Mouse (Mus musculus) erythroblast, embryonic 14.5 days (primary cell): ENCODE results near the gene Rap2a. TPM values are rescaled to one million over a fixed set of nuclear protein-coding genes. Genes with fewer than 3 reads are reported as not detected.

Source experiments
- H3K27me3 ChIP-seq: 2 replicates; pipeline ENCODE4 v1.6.1; 2012; ENCODE audit warnings: inconsistent platforms; ENCODE audit not compliant: control insufficient read depth
- H3K36me3 ChIP-seq: 2 replicates; pipeline ENCODE4 v1.6.1; 2012; ENCODE audit warnings: mild to moderate bottlenecking, inconsistent platforms; ENCODE audit not compliant: control insufficient read depth
- H3K4me1 ChIP-seq: 2 replicates; pipeline ENCODE4 v1.6.1; 2012; ENCODE audit warnings: inconsistent platforms; ENCODE audit not compliant: control insufficient read depth
- H3K4me3 ChIP-seq: replicated peaks from 2 replicates; pipeline ENCODE3; 2012; ENCODE audit warnings: moderate library complexity, mild to moderate bottlenecking, inconsistent platforms
- H3K9me3 ChIP-seq: 2 replicates; pipeline ENCODE4 v1.6.1; 2012; ENCODE audit warnings: low read length, inconsistent platforms, mixed read lengths; ENCODE audit not compliant: control insufficient read depth
- GATA1 ChIP-seq: IDR thresholded peaks from 2 replicates; pipeline ENCODE4 v1.6.1; 2012; ENCODE audit warnings: low read length, inconsistent platforms, mixed read lengths
- TAL1 ChIP-seq: IDR thresholded peaks from 3 replicates; pipeline ENCODE4 v1.6.1; 2012; ENCODE audit warnings: low read length, inconsistent platforms, mixed read lengths
- polyA plus RNA-seq: library from polyadenylated mRNA; stranded (reverse); fragments of >175 nt; gene quantifications from 2 replicates; pipeline ENCODE4 v1.2.3, GENCODE M21; 2012

Rap2a gene
- polyA plus RNA-seq, 1 experiment: 0.05 TPM

- Histone ChIP-seq H3K27me3 (no peaks in the 10 kb centered on the region), H3K4me3 (no peak overlapping the region), H3K4me1 (no peaks in the 10 kb centered on the region), H3K36me3 (no peaks in the 10 kb centered on the region), H3K9me3 (no peaks in the 10 kb centered on the region)
- no peak for TF ChIP-seq TAL1
- no peak for TF ChIP-seq GATA1
Observed at GRCm38 (mm10) chr14:120523296-120523695, 45.1 kb downstream of the Rap2a start.

- H3K36me3 ChIP-seq: no peaks in the 10 kb centered on the region
Observed at GRCm38 (mm10) chr14:120525644-120526043, 47.4 kb downstream of the Rap2a start.

GRCm38 (mm10) chr14:120533301-120533700 is 55.1 kb downstream of the Rap2a start:
- TF ChIP-seq GATA1: no peak
- no peak for TF ChIP-seq TAL1
- Histone ChIP-seq H3K4me1 (no peaks in the 10 kb centered on the region), H3K27me3 (no peaks in the 10 kb centered on the region), H3K4me3 (no peak overlapping the region), H3K36me3 (no peaks in the 10 kb centered on the region), H3K9me3 (no peaks in the 10 kb centered on the region)

More at GRCm38 (mm10) chr14:120525644-120526043, 47.4 kb downstream of the Rap2a start:
- no peak overlapping the region for H3K4me3 ChIP-seq
- TF ChIP-seq TAL1 (no peak), GATA1 (no peak)
- no peaks in the 10 kb centered on the region for H3K27me3 ChIP-seq
- H3K9me3 ChIP-seq: no peaks in the 10 kb centered on the region
- H3K4me1 ChIP-seq: no peaks in the 10 kb centered on the region

- Histone ChIP-seq H3K4me3 (no peak overlapping the region), H3K4me1 (no peaks in the 10 kb centered on the region), H3K36me3 (no peaks in the 10 kb centered on the region), H3K27me3 (no peaks in the 10 kb centered on the region), H3K9me3 (peaks cover 3% of the 10 kb centered on the region; the same call in 1 of the 2 replicates)
- TF ChIP-seq TAL1 (no peak), GATA1 (no peak)
Observed at GRCm38 (mm10) chr14:120534841-120535271, 56.6 kb downstream of the Rap2a start.

- Histone ChIP-seq H3K9me3 (peaks cover 3% of the 10 kb centered on the region; the same call in 1 of the 2 replicates), H3K4me1 (no peaks in the 10 kb centered on the region), H3K4me3 (no peak overlapping the region), H3K27me3 (no peaks in the 10 kb centered on the region), H3K36me3 (no peaks in the 10 kb centered on the region)
- TF ChIP-seq GATA1 (no peak), TAL1 (no peak)
Observed at GRCm38 (mm10) chr14:120535446-120535845, 57.2 kb downstream of the Rap2a start.

- Histone ChIP-seq H3K9me3 (peaks cover 3% of the 10 kb centered on the region; the same call in 1 of the 2 replicates), H3K27me3 (no peaks in the 10 kb centered on the region), H3K4me1 (no peaks in the 10 kb centered on the region), H3K36me3 (no peaks in the 10 kb centered on the region), H3K4me3 (no peak overlapping the region)
- TF ChIP-seq TAL1 (no peak), GATA1 (no peak)
Observed at GRCm38 (mm10) chr14:120535924-120536323, 57.7 kb downstream of the Rap2a start.

- H3K4me1 ChIP-seq: no peaks in the 10 kb centered on the region
- TF ChIP-seq TAL1 (no peak), GATA1 (no peak)
- H3K4me3 ChIP-seq: no peak overlapping the region
- H3K36me3 ChIP-seq: no peaks in the 10 kb centered on the region
- H3K27me3 ChIP-seq: no peaks in the 10 kb centered on the region
- H3K9me3 ChIP-seq: peaks cover 3% of the 10 kb centered on the region; the same call in 1 of the 2 replicates
Observed at GRCm38 (mm10) chr14:120539128-120539527, 60.9 kb downstream of the Rap2a start.

- Histone ChIP-seq H3K36me3 (no peaks in the 10 kb centered on the region), H3K4me3 (no peak overlapping the region), H3K27me3 (no peaks in the 10 kb centered on the region), H3K9me3 (peaks cover 3% of the 10 kb centered on the region; the same call in 1 of the 2 replicates), H3K4me1 (no peaks in the 10 kb centered on the region)
- TF ChIP-seq GATA1 (no peak), TAL1 (no peak)
Observed at GRCm38 (mm10) chr14:120539626-120540025, 61.4 kb downstream of the Rap2a start.

GRCm38 (mm10) chr14:120542445-120542844 is 64.2 kb downstream of the Rap2a start:
- H3K36me3 ChIP-seq: no peaks in the 10 kb centered on the region
- TF ChIP-seq GATA1 (no peak), TAL1 (no peak)
- H3K4me3 ChIP-seq: no peak overlapping the region
- no peaks in the 10 kb centered on the region for H3K4me1 ChIP-seq
- no peaks in the 10 kb centered on the region for H3K27me3 ChIP-seq
- H3K9me3 ChIP-seq: peaks cover 3% of the 10 kb centered on the region; the same call in 1 of the 2 replicates

- Histone ChIP-seq H3K9me3 (peaks cover 3% of the 10 kb centered on the region; the same call in 1 of the 2 replicates), H3K27me3 (no peaks in the 10 kb centered on the region), H3K36me3 (no peaks in the 10 kb centered on the region), H3K4me3 (no peak overlapping the region), H3K4me1 (no peaks in the 10 kb centered on the region)
- TF ChIP-seq GATA1: no peak
- TF ChIP-seq TAL1: no peak
Observed at GRCm38 (mm10) chr14:120542976-120543375, 64.7 kb downstream of the Rap2a start.
